Mouse (Mus musculus): ENCODE measurements around the gene Hsbp1.
"Not testable (repeated sequence)": the region's sequence is repeated elsewhere in the genome, so short reads cannot be mapped to it uniquely, and the experiment has no call there.

The Hsbp1 gene

GRCm38 (mm10) chr8:119344190-119344856, at the start of gene Hsbp1:
Hsbp1 (plus strand) TSS chr8:119344488.
- peak; percentile 99 for DNase-seq (ENCODE audit: low read depth)

GRCm38 (mm10) chr8:119295477-119295876, 48.8 kb upstream of the Hsbp1 start:
- no peak for DNase-seq (ENCODE audit: low read depth)

- not testable (repeated sequence) for DNase-seq (ENCODE audit: low read depth)
Observed at GRCm38 (mm10) chr8:119297752-119298151, 46.5 kb upstream of the Hsbp1 start.

GRCm38 (mm10) chr8:119300335-119300734, 44.0 kb upstream of the Hsbp1 start:
- no peak for DNase-seq (ENCODE audit: low read depth)

- DNase-seq (ENCODE audit: low read depth) = no peak
Observed at GRCm38 (mm10) chr8:119304196-119304595, 40.1 kb upstream of the Hsbp1 start.

- DNase-seq (ENCODE audit: low read depth) = no peak
Observed at GRCm38 (mm10) chr8:119311412-119311811, 32.9 kb upstream of the Hsbp1 start.

- no peak for DNase-seq (ENCODE audit: low read depth)
Observed at GRCm38 (mm10) chr8:119323215-119323614, 21.1 kb upstream of the Hsbp1 start.

- DNase-seq (ENCODE audit: low read depth) = no peak
Observed at GRCm38 (mm10) chr8:119339546-119339945, 4.7 kb upstream of the Hsbp1 start.

GRCm38 (mm10) chr8:119343606-119344005, 682 bp upstream of the Hsbp1 start:
- no peak for DNase-seq (ENCODE audit: low read depth)

GRCm38 (mm10) chr8:119345029-119345682, 868 bp downstream of the Hsbp1 start:
- DNase-seq (ENCODE audit: low read depth) = no peak

- no peak for DNase-seq (ENCODE audit: low read depth)
Observed at GRCm38 (mm10) chr8:119345683-119346075, 1.4 kb downstream of the Hsbp1 start.

- no peak for DNase-seq (ENCODE audit: low read depth)
Observed at GRCm38 (mm10) chr8:119351647-119352046, 7.4 kb downstream of the Hsbp1 start.

GRCm38 (mm10) chr8:119352977-119353658, 8.8 kb downstream of the Hsbp1 start:
- no peak for DNase-seq (ENCODE audit: low read depth)

- DNase-seq (ENCODE audit: low read depth) = no peak
Observed at GRCm38 (mm10) chr8:119353659-119354023, 9.4 kb downstream of the Hsbp1 start.

GRCm38 (mm10) chr8:119356631-119357030, 12.3 kb downstream of the Hsbp1 start:
- DNase-seq (ENCODE audit: low read depth) = not testable (repeated sequence)

- no peak for DNase-seq (ENCODE audit: low read depth)
Observed at GRCm38 (mm10) chr8:119358175-119358574, 13.9 kb downstream of the Hsbp1 start.

GRCm38 (mm10) chr8:119358836-119359235, 14.5 kb downstream of the Hsbp1 start:
- no peak for DNase-seq (ENCODE audit: low read depth)

- DNase-seq (ENCODE audit: low read depth) = no peak
Observed at GRCm38 (mm10) chr8:119360686-119361295, 16.5 kb downstream of the Hsbp1 start.

GRCm38 (mm10) chr8:119374716-119375115, 30.4 kb downstream of the Hsbp1 start:
- DNase-seq (ENCODE audit: low read depth) = not testable (repeated sequence)

- no peak for DNase-seq (ENCODE audit: low read depth)
Observed at GRCm38 (mm10) chr8:119378476-119378875, 34.2 kb downstream of the Hsbp1 start.

- DNase-seq (ENCODE audit: low read depth) = peak; percentile 31
Observed at GRCm38 (mm10) chr8:119380619-119381018, 36.3 kb downstream of the Hsbp1 start.

GRCm38 (mm10) chr8:119384478-119384877, 40.2 kb downstream of the Hsbp1 start:
- DNase-seq (ENCODE audit: low read depth) = peak; percentile 42

GRCm38 (mm10) chr8:119385854-119386253, 41.6 kb downstream of the Hsbp1 start:
- DNase-seq (ENCODE audit: low read depth) = no peak
